8 mouse cellular contexts compared by ENCODE assay signal in the genomic region with DNA sequence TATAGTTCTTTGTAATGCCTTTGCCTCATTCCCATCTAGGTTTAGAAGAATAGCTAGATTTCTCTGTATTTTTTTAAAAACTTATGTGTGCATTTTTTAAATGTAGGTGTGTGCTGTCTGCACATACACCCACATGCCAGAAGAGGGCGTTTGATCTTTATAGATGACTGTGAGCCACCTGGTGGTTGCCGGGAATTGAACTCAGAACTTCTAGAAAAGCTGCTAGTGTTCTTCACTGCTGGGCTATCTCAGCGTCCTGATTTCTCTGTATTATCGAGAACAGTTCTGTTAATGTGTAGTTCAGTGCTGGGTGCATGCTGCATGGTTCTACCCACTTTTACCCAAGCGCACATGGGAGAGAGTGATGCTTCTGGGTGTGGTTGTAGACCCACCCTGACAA. TPM values are rescaled to one million over a fixed set of nuclear protein-coding genes. Genes with fewer than 3 reads are reported as not detected.
DNase-seq lines count a peak whose midpoint lies in the region; ATAC-seq and TF ChIP-seq lines count a peak whose summit lies in the region.

No protein-coding gene starts in this region.

- no peaks in the 10 kb centered on the region for H3K36me3 ChIP-seq in forebrain, embryonic 14.5 days (ENCODE audit: control insufficient read depth, insufficient read depth, low read length)
- H3K36me3 ChIP-seq in forebrain, embryonic 12.5 days (replicated peaks), result peaks cover 3% of the 10 kb centered on the region; the same call in 1 of the 2 replicates
- peaks cover 5% of the 10 kb centered on the region for H3K36me3 ChIP-seq in midbrain, embryonic 12.5 days
- no peaks in the 10 kb centered on the region for H3K36me3 ChIP-seq in midbrain, embryonic 15.5 days (replicated peaks)
- peaks cover 6% of the 10 kb centered on the region; the same call in 1 of the 2 replicates for H3K36me3 ChIP-seq in liver, embryonic 11.5 days (ENCODE audit: control insufficient read depth, insufficient read depth, low read length)
- no peaks in the 10 kb centered on the region for H3K36me3 ChIP-seq in forebrain, embryonic 16.5 days (ENCODE audit: control insufficient read depth, insufficient read depth)

- no peaks in the 10 kb centered on the region for H3K9me3 ChIP-seq in forebrain, embryonic 14.5 days (replicated peaks; ENCODE audit: control insufficient read depth, low read length)
- H3K9me3 ChIP-seq in forebrain, embryonic 12.5 days, result no peaks in the 10 kb centered on the region
- H3K9me3 ChIP-seq in midbrain, embryonic 12.5 days, result no peaks in the 10 kb centered on the region
- H3K9me3 ChIP-seq in midbrain, embryonic 15.5 days, result no peaks in the 10 kb centered on the region
- no peaks in the 10 kb centered on the region for H3K9me3 ChIP-seq in liver, embryonic 11.5 days (ENCODE audit: control insufficient read depth, low read length)
- no peaks in the 10 kb centered on the region for H3K9me3 ChIP-seq in forebrain, embryonic 16.5 days (ENCODE audit: control insufficient read depth, low read length)

- no peak overlapping the region for H3K9ac ChIP-seq in forebrain, embryonic 14.5 days (ENCODE audit: low read length)
- no peak overlapping the region for H3K9ac ChIP-seq in forebrain, embryonic 12.5 days
- H3K9ac ChIP-seq in midbrain, embryonic 12.5 days (replicated peaks), result no peak overlapping the region
- no peak overlapping the region for H3K9ac ChIP-seq in midbrain, embryonic 15.5 days
- H3K9ac ChIP-seq in liver, embryonic 11.5 days (ENCODE audit: low read depth, low read length), result no peak overlapping the region
- H3K9ac ChIP-seq in forebrain, embryonic 16.5 days (replicated peaks; ENCODE audit: low read depth, low read length), result no peak overlapping the region

- H3K4me3 ChIP-seq in forebrain, embryonic 14.5 days (ENCODE audit: low read depth, low read length), result no peak overlapping the region
- H3K4me3 ChIP-seq in forebrain, embryonic 12.5 days (replicated peaks), result no peak overlapping the region
- no peak overlapping the region for H3K4me3 ChIP-seq in midbrain, embryonic 12.5 days
- no peak overlapping the region for H3K4me3 ChIP-seq in midbrain, embryonic 15.5 days
- H3K4me3 ChIP-seq in cortical plate, adult 2 months (ENCODE audit: insufficient read depth, low read length), result no peak overlapping the region
- H3K4me3 ChIP-seq in liver, embryonic 11.5 days (ENCODE audit: low read depth, low read length), result peak overlapping the region; percentile 94; the same call in 1 of the 2 replicates
- no peak overlapping the region for H3K4me3 ChIP-seq in forebrain, embryonic 16.5 days (replicated peaks; ENCODE audit: low read length)

- no peaks in the 10 kb centered on the region for H3K27me3 ChIP-seq in forebrain, embryonic 14.5 days (replicated peaks; ENCODE audit: control insufficient read depth, insufficient read depth, low read length)
- no peaks in the 10 kb centered on the region for H3K27me3 ChIP-seq in forebrain, embryonic 12.5 days
- no peaks in the 10 kb centered on the region for H3K27me3 ChIP-seq in midbrain, embryonic 12.5 days
- no peaks in the 10 kb centered on the region for H3K27me3 ChIP-seq in midbrain, embryonic 15.5 days (replicated peaks)
- H3K27me3 ChIP-seq in liver, embryonic 11.5 days (replicated peaks; ENCODE audit: control insufficient read depth, insufficient read depth, low read length), result no peaks in the 10 kb centered on the region
- H3K27me3 ChIP-seq in forebrain, embryonic 16.5 days (replicated peaks; ENCODE audit: control insufficient read depth, insufficient read depth, low read length), result no peaks in the 10 kb centered on the region

- peaks cover 18% of the 10 kb centered on the region for H3K4me1 ChIP-seq in forebrain, embryonic 14.5 days (ENCODE audit: control insufficient read depth, insufficient read depth, low read length)
- peaks cover 28% of the 10 kb centered on the region for H3K4me1 ChIP-seq in forebrain, embryonic 12.5 days
- H3K4me1 ChIP-seq in midbrain, embryonic 12.5 days, result peaks cover 25% of the 10 kb centered on the region
- peaks cover 42% of the 10 kb centered on the region for H3K4me1 ChIP-seq in midbrain, embryonic 15.5 days
- peaks cover 7% of the 10 kb centered on the region for H3K4me1 ChIP-seq in cortical plate, adult 2 months (ENCODE audit: control insufficient read depth, insufficient read depth, low read length)
- peaks cover 29% of the 10 kb centered on the region for H3K4me1 ChIP-seq in liver, embryonic 11.5 days (replicated peaks; ENCODE audit: control insufficient read depth, insufficient read depth, low read length)
- H3K4me1 ChIP-seq in forebrain, embryonic 16.5 days (replicated peaks; ENCODE audit: control insufficient read depth, insufficient read depth, low read length), result peaks cover 19% of the 10 kb centered on the region

- no peak for ATAC-seq in forebrain, embryonic 14.5 days
- no peak for ATAC-seq in forebrain, embryonic 12.5 days (ENCODE audit: low FRiP score)
- ATAC-seq in midbrain, embryonic 12.5 days (ENCODE audit: low FRiP score, low read depth), result no peak
- ATAC-seq in midbrain, embryonic 15.5 days (replicated peaks), result no peak
- ATAC-seq in liver, embryonic 11.5 days (replicated peaks; ENCODE audit: low FRiP score), result no peak
- no peak for ATAC-seq in forebrain, embryonic 16.5 days

- no peak overlapping the region for H3K27ac ChIP-seq in forebrain, embryonic 14.5 days (ENCODE audit: low read depth, low read length)
- no peak overlapping the region for H3K27ac ChIP-seq in forebrain, embryonic 12.5 days
- H3K27ac ChIP-seq in midbrain, embryonic 12.5 days (replicated peaks), result no peak overlapping the region
- H3K27ac ChIP-seq in midbrain, embryonic 15.5 days, result no peak overlapping the region
- H3K27ac ChIP-seq in cortical plate, adult 2 months (ENCODE audit: insufficient read depth, low read length), result no peak overlapping the region
- H3K27ac ChIP-seq in liver, embryonic 11.5 days (ENCODE audit: low read depth, low read length), result peak overlapping the region; percentile 21; the same call in 1 of the 2 replicates
- H3K27ac ChIP-seq in forebrain, embryonic 16.5 days (ENCODE audit: low read length), result no peak overlapping the region

- DNase-seq in forebrain, embryonic 14.5 days (ENCODE audit: low spot score), result peak; percentile 18
- no peak for DNase-seq in liver, embryonic 11.5 days (ENCODE audit: low spot score)
- peak; percentile 10 to 42 for DNase-seq in spleen, postnatal 36 days (ENCODE audit: low spot score in 2 of 2)

- TF ChIP-seq CTCF in cortical plate, adult 2 months (IDR thresholded peaks at IDR 0.05; ENCODE audit: extremely low read depth, insufficient read depth, low read length), result peak; percentile 31; the same call in 1 of the 2 replicates

- H3K4me2 ChIP-seq in forebrain, embryonic 14.5 days (ENCODE audit: low read length), result no peak overlapping the region
- no peak overlapping the region for H3K4me2 ChIP-seq in forebrain, embryonic 12.5 days
- 0 out of 2 replicates have a peak overlapping the region, but pooled peaks have one; percentile 70 for H3K4me2 ChIP-seq in midbrain, embryonic 12.5 days (replicated peaks)
- no peak overlapping the region for H3K4me2 ChIP-seq in midbrain, embryonic 15.5 days
- peak overlapping the region; percentile 76 for H3K4me2 ChIP-seq in liver, embryonic 11.5 days
- no peak overlapping the region for H3K4me2 ChIP-seq in forebrain, embryonic 16.5 days (ENCODE audit: low read length)

- 78% methylated on average over 5 of the region's 5 CpGs for WGBS in forebrain, embryonic 14.5 days
- WGBS in forebrain, embryonic 12.5 days, result 75% methylated on average over 5 of the region's 5 CpGs
- WGBS in midbrain, embryonic 12.5 days, result 75% methylated on average over 5 of the region's 5 CpGs
- WGBS in midbrain, embryonic 15.5 days, result 76% methylated on average over 5 of the region's 5 CpGs
- 54% methylated on average over 5 of the region's 5 CpGs for WGBS in liver, embryonic 11.5 days
- WGBS in forebrain, embryonic 16.5 days, result 73% methylated on average over 5 of the region's 5 CpGs

- no peak for TF ChIP-seq POLR2A in cortical plate, adult 2 months (IDR thresholded peaks at IDR 0.05; ENCODE audit: extremely low read depth, insufficient read depth, low read length)

RNA-seq across cellular contexts. Expression of a gene that starts 2.5 kb away (rescaled TPM):
- polyA plus RNA-seq in forebrain, embryonic 14.5 days (2014; fragmentation: Nextera tagmentation; extraction: Ambion mirVana), result 127 and 165 TPM in 2 replicates
- 129 and 134 TPM in 2 replicates for polyA plus RNA-seq in forebrain, embryonic 12.5 days (2016; fragmentation: Nextera tagmentation; extraction: Ambion mirVana)
- 137 and 140 TPM in 2 replicates for polyA plus RNA-seq in midbrain, embryonic 12.5 days (2016; fragmentation: Nextera tagmentation; extraction: Ambion mirVana)
- 291 and 297 TPM in 2 replicates for polyA plus RNA-seq in midbrain, embryonic 15.5 days (2015; fragmentation: Nextera tagmentation; extraction: Ambion mirVana)
- polyA plus RNA-seq in cortical plate, adult 2 months (2012; rRNA removed), result 167 and 177 TPM in 2 replicates
- 61.1 and 65.6 TPM in 2 replicates for polyA plus RNA-seq in liver, embryonic 11.5 days (2014; fragmentation: Nextera tagmentation; extraction: Ambion mirVana)
- 221 and 239 TPM in 2 replicates for polyA plus RNA-seq in forebrain, embryonic 16.5 days (2015; fragmentation: Nextera tagmentation; extraction: Ambion mirVana)

RNA-seq across cellular contexts. Expression of a gene that starts 25.9 kb away (rescaled TPM):
- 143 and 151 TPM in 2 replicates for polyA plus RNA-seq in forebrain, embryonic 14.5 days (2014; fragmentation: Nextera tagmentation; extraction: Ambion mirVana)
- polyA plus RNA-seq in forebrain, embryonic 12.5 days (2016; fragmentation: Nextera tagmentation; extraction: Ambion mirVana), result 133 and 134 TPM in 2 replicates
- polyA plus RNA-seq in midbrain, embryonic 12.5 days (2016; fragmentation: Nextera tagmentation; extraction: Ambion mirVana), result 122 and 135 TPM in 2 replicates
- polyA plus RNA-seq in midbrain, embryonic 15.5 days (2015; fragmentation: Nextera tagmentation; extraction: Ambion mirVana), result 117 TPM in 2 replicates
- polyA plus RNA-seq in cortical plate, adult 2 months (2012; rRNA removed), result 112 and 120 TPM in 2 replicates
- polyA plus RNA-seq in liver, embryonic 11.5 days (2014; fragmentation: Nextera tagmentation; extraction: Ambion mirVana), result 149 and 156 TPM in 2 replicates
- polyA plus RNA-seq in forebrain, embryonic 16.5 days (2015; fragmentation: Nextera tagmentation; extraction: Ambion mirVana), result 135 and 139 TPM in 2 replicates

RNA-seq across cellular contexts. Expression of a gene that starts 29.8 kb away (rescaled TPM):
- not detected in 2 replicates for polyA plus RNA-seq in forebrain, embryonic 14.5 days (2014; fragmentation: Nextera tagmentation; extraction: Ambion mirVana)
- 0.10 TPM in 1 of 2 replicates, not detected in the other for polyA plus RNA-seq in forebrain, embryonic 12.5 days (2016; fragmentation: Nextera tagmentation; extraction: Ambion mirVana)
- polyA plus RNA-seq in midbrain, embryonic 12.5 days (2016; fragmentation: Nextera tagmentation; extraction: Ambion mirVana), result not detected in 2 replicates
- polyA plus RNA-seq in midbrain, embryonic 15.5 days (2015; fragmentation: Nextera tagmentation; extraction: Ambion mirVana), result 0.09 and 0.12 TPM in 2 replicates
- not detected in 2 replicates for polyA plus RNA-seq in cortical plate, adult 2 months (2012; rRNA removed)
- 0.13 TPM in 1 of 2 replicates, not detected in the other for polyA plus RNA-seq in liver, embryonic 11.5 days (2014; fragmentation: Nextera tagmentation; extraction: Ambion mirVana)
- not detected in 2 replicates for polyA plus RNA-seq in forebrain, embryonic 16.5 days (2015; fragmentation: Nextera tagmentation; extraction: Ambion mirVana)

Comparison
In these comparisons a context has a peak if more than half of its experiments do, and no peak if none do; other contexts are left out.
1. H3K4me2 ChIP-seq: peak in midbrain, embryonic 12.5 days (single experiment) and liver, embryonic 11.5 days (single experiment); none in forebrain, embryonic 14.5 days (single experiment), forebrain, embryonic 12.5 days (single experiment), midbrain, embryonic 15.5 days (single experiment) and forebrain, embryonic 16.5 days (single experiment).